Mouse (Mus musculus) ES-Bruce4 (cell line): ENCODE data around the gene Grb2. TPM values are rescaled to one million over a fixed set of nuclear protein-coding genes. Genes with fewer than 3 reads are reported as not detected.

Experiments
- H3K27ac ChIP-seq: 2 replicates; pipeline ENCODE4 v1.5.1; 2012; ENCODE audit warnings: low read length, inconsistent platforms; ENCODE audit not compliant: insufficient read depth
- H3K27me3 ChIP-seq: 2 replicates; pipeline ENCODE4 v1.6.1; 2012; ENCODE audit warnings: mild to moderate bottlenecking, low read length, inconsistent platforms; ENCODE audit not compliant: control insufficient read depth, poor library complexity, insufficient read depth, severe bottlenecking
- H3K36me3 ChIP-seq: 2 replicates; pipeline ENCODE4 v1.6.1; 2012; ENCODE audit warnings: inconsistent platforms, mild to moderate bottlenecking, low read length, moderate library complexity; ENCODE audit not compliant: control insufficient read depth, poor library complexity, insufficient read depth, severe bottlenecking
- H3K4me1 ChIP-seq: one replicate; pipeline ENCODE4 v1.8.1; 2011; ENCODE audit warnings: low read length; ENCODE audit not compliant: control insufficient read depth, insufficient read depth
- H3K4me3 ChIP-seq: 2 replicates; pipeline ENCODE4 v1.5.1; 2011; ENCODE audit warnings: low read depth, mild to moderate bottlenecking, low read length
- H3K9ac ChIP-seq: 2 replicates; pipeline ENCODE4 v1.6.1; 2012; ENCODE audit warnings: low read depth, mild to moderate bottlenecking, inconsistent platforms; ENCODE audit not compliant: poor library complexity, severe bottlenecking
- H3K9me3 ChIP-seq: replicated peaks from 2 replicates; pipeline ENCODE4 v1.6.1; 2012; ENCODE audit warnings: mild to moderate bottlenecking, low read length, inconsistent platforms; ENCODE audit not compliant: control insufficient read depth, poor library complexity, insufficient read depth, severe bottlenecking
- CTCF ChIP-seq: IDR thresholded peaks from one replicate; pipeline ENCODE4 v1.8.1; 2011; ENCODE audit warnings: low read depth, low read length
- EP300 ChIP-seq: IDR thresholded peaks from 2 replicates; pipeline ENCODE4 v1.6.1; 2011; ENCODE audit warnings: low read depth, low read length; ENCODE audit not compliant: insufficient read depth
- POLR2A ChIP-seq: IDR thresholded peaks from one replicate; pipeline ENCODE4 v1.8.1; 2011; ENCODE audit warnings: low read length; ENCODE audit not compliant: insufficient read depth
- polyA plus RNA-seq: library from polyadenylated mRNA; stranded (reverse); fragments of >200 nt; gene quantifications from 2 replicates; pipeline ENCODE4 v1.2.4, GENCODE M21; 2011; ENCODE audit warnings: low read depth; ENCODE audit not compliant: missing spikeins, insufficient read depth, insufficient read length

The Grb2 gene
- polyA plus RNA-seq, 1 experiment, result 75.0 TPM

- no peaks in the 10 kb centered on the region for H3K4me1 ChIP-seq
- 0 out of 2 replicates have a peak overlapping the region, but pooled peaks have one; percentile 20 for H3K27ac ChIP-seq
- H3K9me3 ChIP-seq, result no peaks in the 10 kb centered on the region
- H3K27me3 ChIP-seq, result no peaks in the 10 kb centered on the region
- no peaks in the 10 kb centered on the region for H3K36me3 ChIP-seq
- H3K9ac ChIP-seq, result 0 out of 2 replicates have a peak overlapping the region, but pooled peaks have one; percentile 18
- H3K4me3 ChIP-seq, result no peak overlapping the region
- no peak for TF ChIP-seq EP300
- no peak for TF ChIP-seq POLR2A
- no peak for TF ChIP-seq CTCF
Observed at GRCm38 (mm10) chr11:115746762-115747161, 38.4 kb upstream of the Grb2 start.

DNA sequence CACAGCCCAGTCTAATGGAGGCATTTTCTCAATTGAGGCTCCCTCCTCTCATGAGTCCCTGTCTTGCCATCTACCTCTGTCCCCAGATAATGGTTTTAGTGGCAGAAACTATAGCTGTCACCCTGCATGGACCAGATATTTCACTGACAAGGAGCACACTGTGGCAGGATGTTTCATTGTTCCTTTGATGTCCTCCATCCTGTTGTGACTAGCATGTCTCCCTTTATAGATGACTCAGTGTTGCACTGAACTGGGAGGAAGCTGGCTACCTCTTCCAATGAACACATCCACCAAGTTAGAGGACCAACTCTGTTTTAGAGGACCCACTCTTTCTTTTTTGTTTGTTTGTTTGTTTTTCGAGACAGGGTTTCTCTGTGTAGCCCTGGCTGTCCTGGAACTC lies 37.7 kb upstream of the Grb2 start:
- Histone ChIP-seq H3K27me3 (no peaks in the 10 kb centered on the region), H3K4me3 (no peak overlapping the region), H3K36me3 (no peaks in the 10 kb centered on the region), H3K9me3 (no peaks in the 10 kb centered on the region), H3K4me1 (no peaks in the 10 kb centered on the region), H3K9ac (no peak overlapping the region), H3K27ac (no peak overlapping the region)
- TF ChIP-seq POLR2A, result no peak
- no peak for TF ChIP-seq EP300

DNA sequence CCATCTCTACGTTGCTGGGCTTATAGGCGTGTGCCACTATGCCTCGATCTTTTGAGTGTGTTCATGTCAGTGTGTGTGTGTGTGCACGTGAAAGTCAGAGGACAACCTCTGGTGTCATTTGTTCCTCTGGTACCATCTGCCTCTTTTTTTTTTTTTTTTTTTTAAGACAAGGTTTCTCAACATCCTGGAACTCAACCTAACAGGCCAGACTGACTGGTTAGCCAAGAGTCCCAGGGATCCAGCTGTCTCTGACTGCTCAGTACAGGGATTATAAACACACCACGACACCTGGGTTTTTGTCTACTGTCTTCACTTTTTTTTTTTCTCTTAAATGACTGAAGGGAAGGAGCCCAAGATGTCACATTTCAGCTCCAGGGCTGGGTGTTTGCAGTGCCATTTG lies 36.0 kb upstream of the Grb2 start:
- no peak overlapping the region for H3K27ac ChIP-seq
- H3K9ac ChIP-seq, result no peak overlapping the region
- H3K9me3 ChIP-seq, result no peaks in the 10 kb centered on the region
- no peaks in the 10 kb centered on the region for H3K36me3 ChIP-seq
- no peak overlapping the region for H3K4me3 ChIP-seq
- no peaks in the 10 kb centered on the region for H3K27me3 ChIP-seq
- no peak for TF ChIP-seq EP300
- H3K4me1 ChIP-seq, result no peaks in the 10 kb centered on the region

DNA sequence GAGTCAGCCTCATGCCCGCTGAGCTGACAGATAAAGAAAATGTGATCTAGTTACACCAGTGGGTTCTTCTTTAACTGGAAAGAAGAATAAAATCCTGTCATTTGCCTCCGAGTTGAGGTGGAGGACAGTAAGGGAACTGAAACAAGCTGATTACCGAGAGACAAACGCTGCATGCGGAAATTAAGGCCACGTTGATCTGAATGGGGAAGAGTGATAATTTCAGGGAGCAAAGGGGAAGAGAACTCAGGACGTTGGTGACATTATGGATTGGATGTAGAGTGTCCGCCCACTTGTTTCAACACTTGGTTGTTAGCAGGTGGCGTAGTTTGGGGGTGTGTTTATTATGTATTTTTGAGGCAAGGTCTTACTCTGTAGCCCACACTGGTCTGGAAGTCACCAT lies 34.5 kb upstream of the Grb2 start:
- TF ChIP-seq EP300, result no peak
- TF ChIP-seq POLR2A, result no peak
- no peak for TF ChIP-seq CTCF
- no peak overlapping the region for H3K4me3 ChIP-seq

DNA sequence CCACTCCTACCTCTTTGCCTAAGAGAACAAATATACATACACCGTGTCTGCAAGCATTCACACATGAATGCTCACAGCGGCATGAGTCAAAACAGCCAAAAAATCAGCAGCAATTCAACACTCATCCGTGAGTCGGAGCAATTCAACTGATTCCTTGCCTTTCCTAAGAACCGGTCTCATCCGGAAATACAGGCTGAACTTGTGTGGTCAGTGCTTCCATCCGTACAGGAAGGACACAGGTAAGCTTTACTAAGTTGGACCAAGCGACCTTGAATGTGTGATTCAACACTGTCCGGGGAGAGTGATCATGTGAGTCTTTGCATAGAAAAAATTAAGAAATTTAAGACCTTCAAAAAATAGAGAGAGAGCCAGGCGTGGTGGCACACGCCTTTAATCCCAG lies 32.7 kb upstream of the Grb2 start:
- Histone ChIP-seq H3K9ac (no peak overlapping the region), H3K27ac (no peak overlapping the region), H3K4me3 (no peak overlapping the region), H3K9me3 (no peaks in the 10 kb centered on the region), H3K27me3 (no peaks in the 10 kb centered on the region), H3K4me1 (no peaks in the 10 kb centered on the region), H3K36me3 (no peaks in the 10 kb centered on the region)
- no peak for TF ChIP-seq POLR2A
- no peak for TF ChIP-seq EP300
- TF ChIP-seq CTCF, result no peak

More for the DNA sequence above, 34.5 kb upstream of the Grb2 start:
- Histone ChIP-seq H3K27ac (no peak overlapping the region), H3K27me3 (no peaks in the 10 kb centered on the region), H3K36me3 (no peaks in the 10 kb centered on the region), H3K4me1 (no peaks in the 10 kb centered on the region), H3K9ac (no peak overlapping the region), H3K9me3 (no peaks in the 10 kb centered on the region)

GRCm38 (mm10) chr11:115738275-115738885 lies 30.0 kb upstream of the Grb2 start:
- peaks cover 3% of the 10 kb centered on the region for H3K4me1 ChIP-seq
- no peaks in the 10 kb centered on the region for H3K9me3 ChIP-seq
- no peaks in the 10 kb centered on the region for H3K36me3 ChIP-seq
- H3K27ac ChIP-seq, result no peak overlapping the region
- no peak overlapping the region for H3K9ac ChIP-seq
- no peaks in the 10 kb centered on the region for H3K27me3 ChIP-seq
- H3K4me3 ChIP-seq, result no peak overlapping the region
- TF ChIP-seq CTCF (no peak), POLR2A (no peak), EP300 (no peak)
